Mouse (Mus musculus) testis, adult 2 months (tissue): ENCODE results near the gene Sh2d2a.

Source experiments
- CTCF ChIP-seq: fragments of 200-500 bp; IDR thresholded peaks from 2 replicates; pipeline ENCODE4 v1.5.1; 2012; ENCODE audit warnings: low read depth, mild to moderate bottlenecking, inconsistent platforms, low read length, moderate library complexity; ENCODE audit not compliant: control insufficient read depth, insufficient read depth, insufficient replicate concordance
- POLR2A ChIP-seq: fragments of 200-500 bp; IDR thresholded peaks from 2 replicates; pipeline ENCODE4 v1.6.1; 2012; ENCODE audit warnings: low read depth, mild to moderate bottlenecking, inconsistent platforms, low read length, moderate library complexity; ENCODE audit not compliant: control insufficient read depth

GRCm38 (mm10) chr3:87854795-87855568, 8.4 kb downstream of the Sh2d2a start:
- no peak for TF ChIP-seq CTCF
- no peak for TF ChIP-seq POLR2A
